Mouse (Mus musculus) kidney, postnatal 36 days (tissue): ENCODE data around the gene Nek10.
"Not testable (repeated sequence)": the region's sequence is repeated elsewhere in the genome, so short reads cannot be mapped to it uniquely, and the experiment has no call there.

Experiments
- DNase-seq, 2 experiments: peaks; one replicate each; pipeline ENCODE4 v3.0.0; 2021 to 2022; ENCODE audit warnings: mixed read lengths in 2 of 2

Gene Nek10

GRCm38 (mm10) chr14:14991642-14992041 is 188.4 kb downstream of the Nek10 start:
- no peak for DNase-seq

GRCm38 (mm10) chr14:15011408-15011807 is 208.2 kb downstream of the Nek10 start:
- DNase-seq = no peak

- no peak for DNase-seq
These were observed 211.6 kb downstream of the Nek10 start for GRCm38 (mm10) chr14:15014799-15015198.

GRCm38 (mm10) chr14:15030626-15031025 is 227.4 kb downstream of the Nek10 start:
- DNase-seq = not testable (repeated sequence)

DNA sequence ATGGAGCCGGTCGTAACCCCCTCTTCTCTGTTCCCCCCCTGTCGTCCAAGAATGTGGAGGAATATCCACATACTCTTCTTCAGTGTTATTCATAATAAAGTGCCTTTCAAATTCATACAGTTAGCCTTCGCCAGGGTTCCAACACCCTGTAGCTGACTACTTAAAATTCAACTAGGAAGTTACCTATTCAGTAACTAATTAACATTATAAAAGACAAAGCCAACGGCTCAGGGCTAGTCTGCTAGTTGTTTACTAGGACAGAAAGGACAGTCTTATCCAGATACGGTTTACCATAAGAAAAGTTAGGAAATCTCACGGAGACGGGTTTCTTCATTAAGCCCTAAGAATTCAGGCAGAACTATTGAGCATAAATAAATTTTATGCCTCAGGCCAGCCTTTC is 231.4 kb downstream of the Nek10 start:
- peak; percentile 14 to 37 for DNase-seq

- no peak for DNase-seq
These were observed 245.0 kb downstream of the Nek10 start for GRCm38 (mm10) chr14:15048186-15048585.

- no peak for DNase-seq
These were observed 258.3 kb downstream of the Nek10 start for GRCm38 (mm10) chr14:15061496-15061895.
